Mouse (Mus musculus) liver, embryonic 13.5 days (tissue): ENCODE data around the gene Dnajc10. TPM values are rescaled to one million over a fixed set of nuclear protein-coding genes. Genes with fewer than 3 reads are reported as not detected.

Experiments used
- ATAC-seq: fragments of 200-750 bp; cut with Nextera tagmentation; 2 replicates; pipeline ENCODE4 v1.8.0; 2017; ENCODE audit warnings: low read depth, mild to moderate bottlenecking, moderate number of reproducible peaks, moderate library complexity
- DNase-seq: peaks from one replicate; pipeline ENCODE4 v3.0.0; 2022
- H3K27ac ChIP-seq: fragments of 300-500 bp; sonication (generic); 2 replicates; pipeline ENCODE4 v1.5.1; 2015; ENCODE audit warnings: moderate library complexity, mild to moderate bottlenecking, inconsistent platforms
- H3K27me3 ChIP-seq: fragments of 300-500 bp; sonication (generic); 2 replicates; pipeline ENCODE4 v1.6.1; 2015; ENCODE audit warnings: mild to moderate bottlenecking, inconsistent platforms
- H3K36me3 ChIP-seq: fragments of 300-500 bp; sonication (generic); 2 replicates; pipeline ENCODE4 v1.6.1; 2015; ENCODE audit warnings: mild to moderate bottlenecking, inconsistent platforms
- H3K4me1 ChIP-seq: fragments of 300-500 bp; sonication (generic); replicated peaks from 2 replicates; pipeline ENCODE4 v1.6.1; 2015; ENCODE audit warnings: inconsistent platforms
- H3K4me2 ChIP-seq: fragments of 300-500 bp; sonication (generic); 2 replicates; pipeline ENCODE4 v1.6.1; 2015; ENCODE audit warnings: inconsistent platforms, mild to moderate bottlenecking, moderate library complexity
- H3K4me3 ChIP-seq: fragments of 300-500 bp; sonication (generic); replicated peaks from 2 replicates; pipeline ENCODE4 v1.5.1; 2015; ENCODE audit warnings: mild to moderate bottlenecking, inconsistent platforms
- H3K9ac ChIP-seq: fragments of 300-500 bp; sonication (generic); 2 replicates; pipeline ENCODE4 v1.6.1; 2015; ENCODE audit warnings: mild to moderate bottlenecking, inconsistent platforms
- H3K9me3 ChIP-seq: fragments of 300-500 bp; sonication (generic); replicated peaks from 2 replicates; pipeline ENCODE4 v1.6.1; 2016; ENCODE audit warnings: inconsistent platforms
- WGBS: fragments of 180-500 bp; shearing (Covaris S2); methylation state at CpG from one replicate; pipeline ENCODE4 v1.1.7; 2015; ENCODE audit not compliant: insufficient replicate concordance; 5-methylcytosine and 5-hydroxymethylcytosine counted together
- polyA plus RNA-seq: library from polyadenylated mRNA; unstranded; fragments of >200 nt; fragmentation: Nextera tagmentation; extraction: Ambion mirVana; gene quantifications from 2 replicates; pipeline ENCODE4 v1.2.1, GENCODE M21; 2015

Dnajc10 gene
- polyA plus RNA-seq, 1 experiment from 2014 or later: 19.3 TPM

DNA sequence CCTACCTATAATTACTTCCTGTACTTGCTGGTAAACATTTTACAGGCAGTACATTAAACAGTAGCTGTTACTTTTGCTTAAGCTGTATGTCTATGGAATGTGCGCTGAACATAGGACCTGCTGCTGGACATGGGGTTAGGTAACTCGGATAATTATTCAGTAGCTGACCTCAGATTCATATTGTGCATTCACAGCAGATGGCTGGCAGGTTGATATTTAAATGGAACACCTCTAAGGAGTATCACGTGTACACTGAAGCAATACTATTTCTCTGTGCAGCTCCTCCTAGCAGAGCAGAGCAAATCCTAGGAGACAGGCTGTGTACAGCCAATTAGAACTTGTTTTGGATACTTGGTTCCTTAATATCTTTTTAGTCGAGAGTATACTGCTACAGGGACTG lies 39.3 kb downstream of the Dnajc10 start:
- Histone ChIP-seq H3K27me3 (no peaks in the 10 kb centered on the region), H3K9ac (no peak overlapping the region), H3K27ac (no peak overlapping the region), H3K4me2 (no peak overlapping the region), H3K4me1 (no peaks in the 10 kb centered on the region), H3K9me3 (no peaks in the 10 kb centered on the region), H3K4me3 (no peak overlapping the region), H3K36me3 (peaks cover 23% of the 10 kb centered on the region)
- DNase-seq (no peak), ATAC-seq (no peak)
- 73% methylated on average over 4 of the region's 4 CpGs for WGBS

- DNase-seq: no peak
- Histone ChIP-seq H3K27ac (no peak overlapping the region), H3K36me3 (peaks cover 20% of the 10 kb centered on the region), H3K9me3 (no peaks in the 10 kb centered on the region), H3K27me3 (no peaks in the 10 kb centered on the region), H3K4me3 (no peak overlapping the region), H3K4me2 (no peak overlapping the region), H3K9ac (no peak overlapping the region), H3K4me1 (no peaks in the 10 kb centered on the region)
- WGBS: 60% methylated on average over 8 of the region's 8 CpGs
- no peak for ATAC-seq
These were observed 41.5 kb downstream of the Dnajc10 start for GRCm38 (mm10) chr2:80356656-80357231.

- H3K4me3 ChIP-seq: no peak overlapping the region
- H3K4me1 ChIP-seq: no peaks in the 10 kb centered on the region
- DNase-seq (no peak), ATAC-seq (no peak)
- H3K4me2 ChIP-seq: no peak overlapping the region
- no peaks in the 10 kb centered on the region for H3K27me3 ChIP-seq
- no peaks in the 10 kb centered on the region for H3K36me3 ChIP-seq
- 66% methylated on average over 8 of the region's 8 CpGs for WGBS
- H3K27ac ChIP-seq: no peak overlapping the region
- H3K9ac ChIP-seq: no peak overlapping the region
- no peaks in the 10 kb centered on the region for H3K9me3 ChIP-seq
These were observed 56.2 kb downstream of the Dnajc10 start for GRCm38 (mm10) chr2:80371458-80371857.

DNA sequence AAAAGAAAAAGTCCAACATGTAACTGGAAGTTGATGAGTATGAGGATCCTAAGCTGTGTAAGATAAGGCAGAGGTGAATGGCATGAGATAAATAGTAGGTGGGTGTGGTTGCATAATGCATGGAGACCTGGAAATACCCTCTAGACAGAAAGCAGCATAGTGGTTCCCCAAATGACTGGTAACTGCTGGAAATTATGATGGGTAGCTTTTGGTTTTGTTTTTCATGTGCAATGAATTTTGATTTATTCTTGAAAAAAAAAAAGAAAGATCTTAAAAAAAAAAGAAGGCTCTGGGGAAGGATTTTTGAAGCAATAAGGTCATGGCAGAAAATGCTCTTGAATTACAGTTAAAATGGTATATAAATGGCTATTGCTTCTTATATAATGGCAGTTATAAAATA lies 59.6 kb downstream of the Dnajc10 start:
- DNase-seq (no peak), ATAC-seq (no peak)
- Histone ChIP-seq H3K4me1 (no peaks in the 10 kb centered on the region), H3K27ac (no peak overlapping the region), H3K4me3 (no peak overlapping the region), H3K9ac (no peak overlapping the region), H3K9me3 (0 out of 2 replicates have a peak, but pooled peaks cover 4% of the 10 kb centered on the region), H3K36me3 (no peaks in the 10 kb centered on the region), H3K27me3 (no peaks in the 10 kb centered on the region), H3K4me2 (no peak overlapping the region)

GRCm38 (mm10) chr2:80379848-80380247 lies 64.6 kb downstream of the Dnajc10 start:
- Histone ChIP-seq H3K36me3 (no peaks in the 10 kb centered on the region), H3K27me3 (no peaks in the 10 kb centered on the region), H3K9me3 (0 out of 2 replicates have a peak, but pooled peaks cover 4% of the 10 kb centered on the region), H3K4me3 (no peak overlapping the region), H3K9ac (no peak overlapping the region), H3K4me2 (no peak overlapping the region), H3K27ac (no peak overlapping the region), H3K4me1 (no peaks in the 10 kb centered on the region)
- no peak for ATAC-seq
- DNase-seq: no peak
- WGBS: 81% methylated on average over 5 of the region's 5 CpGs

GRCm38 (mm10) chr2:80384447-80384846 lies 69.2 kb downstream of the Dnajc10 start:
- Histone ChIP-seq H3K9me3 (no peaks in the 10 kb centered on the region), H3K4me3 (no peak overlapping the region), H3K9ac (no peak overlapping the region), H3K27me3 (no peaks in the 10 kb centered on the region), H3K4me1 (no peaks in the 10 kb centered on the region), H3K27ac (no peak overlapping the region), H3K4me2 (no peak overlapping the region), H3K36me3 (no peaks in the 10 kb centered on the region)
- no peak for ATAC-seq
- whole genome bisulfite sequencing: 41% methylated on average over 4 of the region's 4 CpGs
- no peak for DNase-seq

GRCm38 (mm10) chr2:80386255-80386654 lies 71.0 kb downstream of the Dnajc10 start:
- ATAC-seq: no peak
- H3K9me3 ChIP-seq: no peaks in the 10 kb centered on the region
- DNase-seq: no peak
- H3K27me3 ChIP-seq: no peaks in the 10 kb centered on the region
- H3K27ac ChIP-seq: no peak overlapping the region
- no peak overlapping the region for H3K4me2 ChIP-seq
- 66% methylated on average over 2 of the region's 2 CpGs for WGBS
- H3K36me3 ChIP-seq: no peaks in the 10 kb centered on the region
- H3K4me1 ChIP-seq: no peaks in the 10 kb centered on the region
- no peak overlapping the region for H3K9ac ChIP-seq
- H3K4me3 ChIP-seq: no peak overlapping the region

- no peak overlapping the region for H3K4me3 ChIP-seq
- H3K9ac ChIP-seq: no peak overlapping the region
- ATAC-seq (no peak), DNase-seq (no peak)
- 67% methylated on average over 9 of the region's 9 CpGs for WGBS
- no peaks in the 10 kb centered on the region for H3K4me1 ChIP-seq
- H3K27me3 ChIP-seq: no peaks in the 10 kb centered on the region
- no peaks in the 10 kb centered on the region for H3K36me3 ChIP-seq
- no peaks in the 10 kb centered on the region for H3K9me3 ChIP-seq
- H3K27ac ChIP-seq: no peak overlapping the region
- H3K4me2 ChIP-seq: no peak overlapping the region
These were observed 72.4 kb downstream of the Dnajc10 start for GRCm38 (mm10) chr2:80387668-80388067.

- Histone ChIP-seq H3K4me2 (no peak overlapping the region), H3K27me3 (no peaks in the 10 kb centered on the region), H3K9me3 (no peaks in the 10 kb centered on the region), H3K4me3 (no peak overlapping the region), H3K36me3 (no peaks in the 10 kb centered on the region), H3K9ac (no peak overlapping the region), H3K4me1 (no peaks in the 10 kb centered on the region), H3K27ac (no peak overlapping the region)
- WGBS: 62% methylated on average over 3 of the region's 3 CpGs
- DNase-seq (no peak), ATAC-seq (no peak)
These were observed 73.1 kb downstream of the Dnajc10 start for GRCm38 (mm10) chr2:80388341-80388740.

GRCm38 (mm10) chr2:80396057-80396456 lies 80.8 kb downstream of the Dnajc10 start:
- no peak overlapping the region for H3K9ac ChIP-seq
- DNase-seq: no peak
- no peak overlapping the region for H3K27ac ChIP-seq
- H3K4me3 ChIP-seq: no peak overlapping the region
- H3K4me1 ChIP-seq: no peaks in the 10 kb centered on the region
- 62% methylated on average over 7 of the region's 7 CpGs for WGBS
- H3K9me3 ChIP-seq: no peaks in the 10 kb centered on the region
- no peaks in the 10 kb centered on the region for H3K36me3 ChIP-seq
- ATAC-seq: no peak
- H3K27me3 ChIP-seq: no peaks in the 10 kb centered on the region
- no peak overlapping the region for H3K4me2 ChIP-seq

DNA sequence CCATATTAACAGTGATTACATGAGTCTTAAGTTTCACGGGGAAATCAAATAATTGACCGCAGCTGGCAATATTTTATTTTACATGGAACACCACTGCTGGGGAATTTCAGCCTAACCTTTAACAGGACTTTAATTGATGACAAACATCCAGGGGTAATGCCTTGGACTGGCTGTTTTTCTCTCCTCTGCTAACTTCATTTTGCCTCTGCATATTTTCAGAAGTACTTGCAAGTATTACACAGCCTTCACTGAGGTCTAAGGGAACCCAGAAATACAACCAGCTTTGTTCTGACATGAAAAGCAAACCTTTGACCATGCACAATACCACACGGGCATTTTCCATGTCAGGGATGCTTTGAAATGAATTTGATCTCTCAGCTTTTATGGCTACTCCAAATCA lies 81.6 kb downstream of the Dnajc10 start:
- Histone ChIP-seq H3K27ac (no peak overlapping the region), H3K27me3 (no peaks in the 10 kb centered on the region), H3K9me3 (no peaks in the 10 kb centered on the region), H3K4me1 (no peaks in the 10 kb centered on the region), H3K4me3 (no peak overlapping the region), H3K36me3 (no peaks in the 10 kb centered on the region), H3K9ac (no peak overlapping the region), H3K4me2 (no peak overlapping the region)
- ATAC-seq (no peak), DNase-seq (no peak)
- WGBS: 64% methylated on average over 3 of the region's 3 CpGs

GRCm38 (mm10) chr2:80398595-80399099 lies 83.4 kb downstream of the Dnajc10 start:
- Histone ChIP-seq H3K9me3 (no peaks in the 10 kb centered on the region), H3K36me3 (no peaks in the 10 kb centered on the region), H3K4me1 (no peaks in the 10 kb centered on the region), H3K4me2 (no peak overlapping the region), H3K27ac (no peak overlapping the region), H3K9ac (no peak overlapping the region), H3K27me3 (no peaks in the 10 kb centered on the region), H3K4me3 (no peak overlapping the region)
- ATAC-seq: no peak
- no peak for DNase-seq
- 43% methylated on average over 3 of the region's 3 CpGs for WGBS
